In genomic region chr13:36730341-36730761, GRCm38 (mm10) we compare ENCODE assay signal across 11 mouse cellular contexts. TPM values are rescaled to one million over a fixed set of nuclear protein-coding genes. Genes with fewer than 3 reads are reported as not detected.
DNase-seq lines count a peak whose midpoint lies in the region; ATAC-seq and TF ChIP-seq lines count a peak whose summit lies in the region.
"Had no signal": no experiment of that assay in that cellular context is flagged by ENCODE, and none has a peak within 500 bp of the region (broad histone marks: within the 10 kb centered on the region; RNA-seq: fewer than 3 reads in every experiment).

No protein-coding gene starts in this region.

- H3K4me3 ChIP-seq in embryonic facial prominence, embryonic 10.5 days, result peak overlapping the region; percentile 16; the same call in 1 of the 2 replicates
- peak overlapping the region; percentile 47 for H3K4me3 ChIP-seq in hindbrain, postnatal 0 days (ENCODE audit: low read length)
- peak overlapping the region; percentile 46 for H3K4me3 ChIP-seq in neural tube, embryonic 15.5 days (replicated peaks)

- H3K9me3 ChIP-seq in embryonic facial prominence, embryonic 10.5 days, result no peaks in the 10 kb centered on the region
- no peaks in the 10 kb centered on the region for H3K9me3 ChIP-seq in hindbrain, postnatal 0 days (ENCODE audit: low read length)
- no peaks in the 10 kb centered on the region for H3K9me3 ChIP-seq in neural tube, embryonic 15.5 days (replicated peaks)

- H3K9ac ChIP-seq in hindbrain, postnatal 0 days (replicated peaks; ENCODE audit: low read length), result peak overlapping the region; percentile 62
- peak overlapping the region; percentile 51 for H3K9ac ChIP-seq in neural tube, embryonic 15.5 days (replicated peaks)

- peaks cover 46% of the 10 kb centered on the region for H3K4me1 ChIP-seq in embryonic facial prominence, embryonic 10.5 days
- 0 out of 2 replicates have a peak, but pooled peaks cover under 1% of the 10 kb centered on the region for H3K4me1 ChIP-seq in hindbrain, postnatal 0 days (ENCODE audit: insufficient read depth, low read length)
- H3K4me1 ChIP-seq in neural tube, embryonic 15.5 days, result peaks cover 33% of the 10 kb centered on the region

- no peaks in the 10 kb centered on the region for H3K36me3 ChIP-seq in embryonic facial prominence, embryonic 10.5 days (replicated peaks)
- H3K36me3 ChIP-seq in hindbrain, postnatal 0 days (ENCODE audit: insufficient read depth, low read length), result no peaks in the 10 kb centered on the region
- no peaks in the 10 kb centered on the region for H3K36me3 ChIP-seq in neural tube, embryonic 15.5 days

- DNase-seq in heart, adult 11 months, result peak; percentile 52
- no peak for DNase-seq in heart, adult 8-10 months (ENCODE audit: low spot score)
- DNase-seq in embryonic facial prominence, embryonic 10.5 days (ENCODE audit: low spot score), result no peak
- DNase-seq in hindbrain, postnatal 0 days (ENCODE audit: low spot score), result peak; percentile 25
- DNase-seq in gastrocnemius, postnatal 4 days (ENCODE audit: low spot score in 2 of 2), result no peak
- DNase-seq in adrenal gland, postnatal 4 days (ENCODE audit: low spot score in 2 of 2), result no peak
- no peak for DNase-seq in lung, postnatal 4 days
- DNase-seq: heart, postnatal 36 days; lung, adult 18-20 months had no signal

- peak overlapping the region; percentile 59 for H3K4me2 ChIP-seq in hindbrain, postnatal 0 days (ENCODE audit: low read depth, low read length)
- H3K4me2 ChIP-seq in neural tube, embryonic 15.5 days, result peak overlapping the region; percentile 71

- WGBS in embryonic facial prominence, embryonic 10.5 days, result 3% methylated on average over 14 of the region's 14 CpGs
- 5% methylated on average over 14 of the region's 14 CpGs for WGBS in hindbrain, postnatal 0 days
- 4% methylated on average over 14 of the region's 14 CpGs for WGBS in neural tube, embryonic 15.5 days

- H3K27ac ChIP-seq in embryonic facial prominence, embryonic 10.5 days (replicated peaks), result no peak overlapping the region
- H3K27ac ChIP-seq in hindbrain, postnatal 0 days, result peak overlapping the region; percentile 78
- H3K27ac ChIP-seq in neural tube, embryonic 15.5 days (replicated peaks), result peak overlapping the region; percentile 94
- H3K27ac ChIP-seq: stomach, postnatal 0 days had no signal

- H3K27me3 ChIP-seq in embryonic facial prominence, embryonic 10.5 days (replicated peaks; ENCODE audit: low read depth, poor library complexity, severe bottlenecking), result peaks cover 100% of the 10 kb centered on the region
- peaks cover 26% of the 10 kb centered on the region for H3K27me3 ChIP-seq in hindbrain, postnatal 0 days (ENCODE audit: insufficient read depth, low read length)
- peaks cover 49% of the 10 kb centered on the region for H3K27me3 ChIP-seq in neural tube, embryonic 15.5 days (replicated peaks)

- TF ChIP-seq CTCF in hindbrain, postnatal 0 days (IDR thresholded peaks at IDR 0.05; ENCODE audit: low read depth), result no peak

- ATAC-seq in hindbrain, postnatal 0 days, result no peak
- ATAC-seq in neural tube, embryonic 15.5 days (ENCODE audit: low FRiP score), result no peak

RNA-seq across cellular contexts. Expression of gene Nrn1, which starts 4.6 kb away (rescaled TPM):
- 1 to 10 TPM; 3.6 to 5.1 (median 4.2) TPM for total RNA-seq in heart, adult 8-10 months (2022)
- polyA plus RNA-seq in embryonic facial prominence, embryonic 10.5 days (2016; fragmentation: Nextera tagmentation; extraction: Ambion mirVana), result 2.9 and 3.4 TPM in 2 replicates
- 112 and 125 TPM in 2 replicates for total RNA-seq in hindbrain, postnatal 0 days (2014; rRNA removed)
- 73.8 and 76.0 TPM in 2 replicates for polyA plus RNA-seq in hindbrain, postnatal 0 days (2015; fragmentation: Nextera tagmentation; extraction: Ambion mirVana)
- 59.0 and 71.6 TPM in 2 replicates for polyA plus RNA-seq in neural tube, embryonic 15.5 days (2015; fragmentation: Nextera tagmentation; extraction: Ambion mirVana)
- total RNA-seq in gastrocnemius, postnatal 4 days (2021), result 1 to 10 TPM; 3.2 to 6.2 TPM
- total RNA-seq in adrenal gland, postnatal 4 days (2021), result 10 to 100 TPM in 1 of 2 experiments, 1 to 10 TPM in 1; 3.5 to 17.2 TPM

Comparison
In these comparisons a context has a peak if more than half of its experiments do, and no peak if none do; other contexts are left out.
1. DNase-seq: peak in heart, adult 11 months (single experiment) and hindbrain, postnatal 0 days (single experiment); none in heart, adult 8-10 months (single experiment), embryonic facial prominence, embryonic 10.5 days (single experiment), gastrocnemius, postnatal 4 days (0 of 2), adrenal gland, postnatal 4 days (0 of 2) and lung, postnatal 4 days (0 of 2).
2. Peak in every context shown above with its lines, with median percentiles within 50 percentile points of each other: H3K4me3 ChIP-seq.